Mouse (Mus musculus) embryo, embryonic 11.5 days (tissue): ENCODE data around the gene Mrpl49.

Experiments
- DNase-seq: peaks from one replicate; pipeline ENCODE4 v3.0.0-alpha.2; 2012; ENCODE audit warnings: low read depth, low spot score

Mrpl49 gene

GRCm38 (mm10) chr19:6057313-6058096 lies at the start of gene Mrpl49, which contains the start of gene Fau:
Gene Mrpl49, minus strand, starts transcription at chr19:6057785.
Gene Fau, plus strand, starts transcription at chr19:6057844.
- peak; percentile 97 for DNase-seq

- no peak for DNase-seq
Measured at GRCm38 (mm10) chr19:6105586-6105985, 48.0 kb upstream of the Mrpl49 start, which contains the start of gene Naaladl1. Gene Naaladl1, plus strand, starts transcription at chr19:6105782.

- DNase-seq = no peak
Measured at GRCm38 (mm10) chr19:6104476-6104875, 46.9 kb upstream of the Mrpl49 start.

GRCm38 (mm10) chr19:6102169-6102853 lies 44.7 kb upstream of the Mrpl49 start:
- DNase-seq = no peak

- DNase-seq = no peak
Measured at GRCm38 (mm10) chr19:6101186-6101585, 43.6 kb upstream of the Mrpl49 start.

DNA sequence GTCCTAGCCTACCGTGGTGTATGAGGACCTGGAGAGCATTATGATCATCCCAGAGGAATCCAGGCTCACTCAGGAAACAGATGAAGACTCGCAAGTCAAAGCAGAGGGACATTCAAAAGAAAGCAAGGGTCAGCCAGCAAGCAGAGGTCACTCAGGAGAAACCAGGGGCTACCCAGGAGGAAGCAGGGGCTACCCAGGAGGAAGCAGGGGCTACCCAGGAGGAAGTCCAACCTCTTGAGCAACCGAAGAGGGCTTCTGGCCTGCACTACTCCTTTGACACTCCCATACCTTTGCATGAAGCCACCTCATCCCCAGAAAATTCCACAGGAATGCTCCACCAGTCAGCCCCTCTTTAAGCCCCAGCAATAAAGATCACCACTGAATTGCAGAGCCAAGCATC lies 40.3 kb upstream of the Mrpl49 start:
- no peak for DNase-seq

GRCm38 (mm10) chr19:6094119-6094518 lies 36.5 kb upstream of the Mrpl49 start, which contains the start of gene AC131692.1:
Gene AC131692.1, plus strand, starts transcription at chr19:6094419.
- no peak for DNase-seq

GRCm38 (mm10) chr19:6088841-6089240 lies 31.3 kb upstream of the Mrpl49 start:
- no peak for DNase-seq

- peak; percentile 55 for DNase-seq
Measured at GRCm38 (mm10) chr19:6085417-6085879, 27.9 kb upstream of the Mrpl49 start.

- DNase-seq = peak; percentile 98
Measured at GRCm38 (mm10) chr19:6084478-6085248, 27.1 kb upstream of the Mrpl49 start, which contains the start of the genes Zfpl1 and Cdca5. Gene Zfpl1, minus strand, starts transcription at chr19:6084956. Gene Cdca5, plus strand, starts transcription at chr19:6084983.

DNA sequence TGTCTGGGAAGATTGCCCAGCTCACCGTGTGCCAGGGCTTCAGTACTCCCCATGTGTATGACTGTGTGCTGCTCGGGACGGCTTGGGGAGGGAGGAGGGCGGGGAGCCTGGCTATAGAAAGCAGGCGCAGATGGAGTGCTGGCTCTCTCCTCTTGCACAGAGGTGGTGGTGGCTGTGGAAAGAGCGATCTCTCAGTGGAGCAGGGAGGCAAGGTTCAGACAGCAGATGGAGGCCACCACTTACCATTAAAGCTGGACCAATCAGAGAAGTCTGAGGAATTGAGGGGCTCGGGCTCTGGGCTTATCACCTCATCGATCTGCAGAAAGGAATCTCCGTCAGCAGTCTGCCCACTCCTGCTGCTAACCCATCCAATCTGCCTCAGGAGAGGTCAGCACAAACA lies 24.6 kb upstream of the Mrpl49 start, which contains the start of gene Gm28374:
Gene Gm28374, minus strand, starts transcription at position 101 of the 400 bp plus-strand sequence.
- DNase-seq = no peak

DNA sequence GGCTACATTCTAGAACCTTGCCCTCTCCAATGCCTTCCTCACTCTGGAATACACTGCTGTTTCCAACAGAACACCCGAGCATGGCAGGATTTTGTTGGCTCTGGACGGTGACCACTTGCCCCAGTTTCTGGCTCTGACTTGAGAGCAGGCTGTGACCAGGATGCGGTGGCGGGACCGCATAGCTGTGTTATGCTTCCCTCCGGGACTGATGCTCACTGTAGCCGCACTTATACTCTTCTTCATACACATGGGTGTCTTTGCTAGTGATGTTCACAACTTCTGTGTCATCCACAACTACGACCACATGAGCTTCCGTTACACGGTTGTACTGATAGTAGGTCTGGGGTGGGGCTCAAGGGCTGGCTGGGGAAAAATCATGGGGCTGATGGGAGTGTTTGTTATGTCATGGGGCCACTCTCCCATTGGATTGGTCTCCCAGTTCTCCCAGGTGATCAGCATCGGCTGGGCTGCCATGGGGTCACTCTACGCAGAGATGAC lies 22.4 kb upstream of the Mrpl49 start, which contains the start of gene Tmem262:
Gene Tmem262, plus strand, starts transcription at position 51 of the 498 bp plus-strand sequence.
- no peak for DNase-seq

- peak; percentile 81 for DNase-seq
Measured at GRCm38 (mm10) chr19:6076564-6077393, 19.2 kb upstream of the Mrpl49 start, which contains the start of gene Vps51. Gene Vps51, minus strand, starts transcription at chr19:6077231.

DNA sequence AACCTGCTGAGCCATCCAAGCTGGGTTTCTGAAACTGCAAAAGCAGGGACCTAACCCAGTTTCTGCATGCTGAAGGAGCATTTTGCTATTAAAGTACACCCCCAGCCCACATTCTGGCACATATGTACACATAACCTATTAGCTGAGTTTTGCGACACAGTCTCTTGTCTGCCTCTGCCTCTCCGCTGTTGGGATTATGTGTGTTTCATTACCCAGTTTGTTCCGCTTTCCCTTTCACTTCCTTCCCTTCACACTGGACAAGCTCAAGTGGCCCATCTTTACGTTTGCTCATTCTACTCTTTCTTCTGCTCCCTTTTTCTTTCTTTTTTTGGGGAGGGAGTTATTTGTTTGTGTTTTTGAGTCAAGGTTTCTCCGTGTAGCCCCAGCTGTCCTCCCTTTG lies 16.3 kb upstream of the Mrpl49 start:
- DNase-seq = no peak

DNA sequence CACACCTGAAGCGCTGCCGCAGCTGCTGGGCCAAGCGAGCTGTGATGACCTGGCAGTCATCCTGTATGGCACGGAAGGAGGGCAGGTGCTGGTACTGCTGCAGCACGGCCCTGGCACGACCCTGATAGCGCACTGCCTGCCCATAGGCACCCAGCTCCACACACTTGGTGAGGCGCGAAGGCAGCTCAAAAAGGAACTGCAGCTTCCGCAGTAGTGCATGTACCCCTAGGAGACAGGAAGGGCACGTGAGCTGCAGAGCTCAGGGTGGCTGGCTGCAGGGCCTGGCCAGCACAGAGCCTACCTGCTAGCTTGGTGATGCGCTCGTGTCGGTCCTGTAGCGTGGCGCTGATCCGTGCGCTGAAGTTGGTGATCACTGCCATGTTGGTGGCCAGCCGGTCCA lies 13.7 kb upstream of the Mrpl49 start:
- no peak for DNase-seq

GRCm38 (mm10) chr19:6070571-6071250 lies 13.1 kb upstream of the Mrpl49 start:
- DNase-seq = no peak

GRCm38 (mm10) chr19:6069851-6070250 lies 12.3 kb upstream of the Mrpl49 start:
- no peak for DNase-seq

GRCm38 (mm10) chr19:6068951-6069350 lies 11.4 kb upstream of the Mrpl49 start:
- no peak for DNase-seq

DNA sequence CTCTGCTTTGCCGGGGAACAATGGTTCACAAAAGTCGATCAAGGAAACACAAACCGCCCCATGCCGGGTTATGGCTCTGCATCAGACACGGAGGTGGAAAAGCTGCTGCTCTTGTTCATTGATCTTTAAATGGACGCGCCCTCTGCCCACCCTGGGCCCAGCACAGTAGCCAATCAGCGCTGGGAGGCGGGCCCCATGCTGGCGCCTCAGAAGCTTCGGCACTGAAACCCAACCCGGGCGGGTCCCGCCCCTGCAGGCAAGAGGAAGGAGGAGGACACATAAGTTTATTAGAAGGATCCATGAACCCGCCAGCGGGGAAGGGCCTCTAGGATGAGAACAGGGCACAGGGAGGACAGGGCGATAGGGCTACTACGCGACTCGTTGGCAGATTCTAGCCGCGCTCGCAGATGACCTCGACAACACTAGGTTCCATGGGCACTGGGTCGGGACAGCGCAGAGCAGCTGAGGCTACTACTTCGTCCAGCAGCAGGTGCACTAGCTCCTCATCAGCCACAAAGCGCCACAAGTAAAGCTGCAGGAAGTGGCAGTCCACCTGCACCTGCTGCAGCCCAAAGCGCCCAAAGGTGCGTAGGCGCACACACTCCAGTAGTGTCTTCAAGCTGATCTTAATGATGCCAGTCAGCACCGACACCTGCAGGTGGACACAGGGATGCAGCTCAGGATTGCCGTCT lies 10.3 kb upstream of the Mrpl49 start, which contains the start of gene Tm7sf2:
Gene Tm7sf2, minus strand, starts transcription at position 650 of the 692 bp plus-strand sequence.
- peak; percentile 85 for DNase-seq
